Mouse (Mus musculus): ENCODE measurements around the gene Pln.

GRCm38 (mm10) chr10:53346916-53347315, 9.4 kb downstream of the Pln start:
- TF ChIP-seq CTCF (conservative IDR thresholded peaks at IDR 0.05; ENCODE audit: insufficient read depth, insufficient read length, low read depth, low read length): no peak
- TF ChIP-seq POLR2A (IDR thresholded peaks at IDR 0.05; ENCODE audit: low read depth, low read length): no peak

All from kidney, adult 2 months (tissue).